Mouse (Mus musculus): ENCODE measurements at regions not wholly inside any gene's neighbourhood (a gene's known extent, or its start where the extent isn't known, plus 50 kb on each side); places are given as distances from the start of the nearest gene placed in this dataset.

DNA sequence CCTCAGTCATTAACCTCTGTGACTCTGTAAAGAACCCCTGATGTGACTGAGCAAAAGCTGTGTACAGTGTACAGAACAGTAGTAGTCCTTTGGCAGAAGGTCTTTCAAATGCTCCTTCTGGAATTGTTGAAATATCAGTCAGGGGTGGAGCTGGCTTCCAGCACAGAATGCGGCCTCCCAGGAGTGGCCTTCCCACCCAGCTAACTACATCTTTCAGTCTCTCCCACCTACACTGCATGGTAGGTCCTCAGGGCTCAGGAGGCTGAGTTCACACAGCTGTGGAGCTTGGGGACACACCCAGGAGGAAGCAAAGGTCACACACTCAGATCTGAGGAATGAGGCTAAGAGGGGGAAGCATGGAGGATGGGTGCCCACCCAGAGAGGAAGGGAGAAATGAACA lies 495.3 kb downstream of the Ccdc171 start:
- no peak overlapping the region for H3K4me3 ChIP-seq (ENCODE audit: low read depth, low read length)
- no peak overlapping the region for H3K4me2 ChIP-seq (replicated peaks; ENCODE audit: low read depth)
- H3K27ac ChIP-seq (ENCODE audit: low read depth, low read length) = no peak overlapping the region
- TF ChIP-seq CTCF (IDR thresholded peaks at IDR 0.05; ENCODE audit: low read depth) = no peak
- ATAC-seq = no peak
- H3K27me3 ChIP-seq (replicated peaks; ENCODE audit: control insufficient read depth, insufficient read depth, low read length) = no peaks in the 10 kb centered on the region
- no peaks in the 10 kb centered on the region for H3K36me3 ChIP-seq (ENCODE audit: control insufficient read depth, insufficient read depth)
- no peaks in the 10 kb centered on the region for H3K9me3 ChIP-seq (ENCODE audit: control insufficient read depth)
- 38% methylated on average over 1 of the region's 1 CpGs for WGBS
- H3K9ac ChIP-seq (ENCODE audit: low read depth, low read length) = no peak overlapping the region
- no peaks in the 10 kb centered on the region for H3K4me1 ChIP-seq (replicated peaks; ENCODE audit: control insufficient read depth, insufficient read depth, low read length)

DNA sequence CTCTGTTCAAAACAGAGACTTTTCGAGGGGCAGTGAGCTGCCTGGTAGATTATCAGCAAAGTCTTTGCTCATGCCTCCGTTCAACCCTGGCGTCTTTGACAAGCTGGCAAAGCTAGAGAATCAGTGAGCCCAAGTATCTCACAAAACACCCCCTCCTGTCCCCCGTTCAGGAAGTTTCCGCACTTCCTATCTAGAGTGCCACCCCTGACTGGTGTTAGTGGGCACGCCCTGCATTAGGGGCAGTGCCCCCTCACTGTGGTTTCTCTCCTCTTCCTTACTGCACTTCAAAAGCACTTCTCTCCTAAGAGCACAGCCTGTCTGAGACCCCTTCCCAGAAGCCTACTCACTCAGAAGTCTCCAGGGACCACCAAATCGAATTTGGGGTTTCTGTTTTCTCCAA lies 497.0 kb downstream of the Ccdc171 start:
- Histone ChIP-seq H3K9ac (ENCODE audit: low read depth, low read length) (no peak overlapping the region), H3K4me2 (replicated peaks; ENCODE audit: low read depth) (no peak overlapping the region), H3K27ac (ENCODE audit: low read depth, low read length) (no peak overlapping the region), H3K36me3 (ENCODE audit: control insufficient read depth, insufficient read depth) (no peaks in the 10 kb centered on the region), H3K4me3 (ENCODE audit: low read depth, low read length) (no peak overlapping the region), H3K27me3 (replicated peaks; ENCODE audit: control insufficient read depth, insufficient read depth, low read length) (no peaks in the 10 kb centered on the region), H3K4me1 (replicated peaks; ENCODE audit: control insufficient read depth, insufficient read depth, low read length) (no peaks in the 10 kb centered on the region), H3K9me3 (ENCODE audit: control insufficient read depth) (no peaks in the 10 kb centered on the region)
- no peak for ATAC-seq
- 91% methylated on average over 7 of the region's 7 CpGs for WGBS
- no peak for TF ChIP-seq CTCF (IDR thresholded peaks at IDR 0.05; ENCODE audit: low read depth)

DNA sequence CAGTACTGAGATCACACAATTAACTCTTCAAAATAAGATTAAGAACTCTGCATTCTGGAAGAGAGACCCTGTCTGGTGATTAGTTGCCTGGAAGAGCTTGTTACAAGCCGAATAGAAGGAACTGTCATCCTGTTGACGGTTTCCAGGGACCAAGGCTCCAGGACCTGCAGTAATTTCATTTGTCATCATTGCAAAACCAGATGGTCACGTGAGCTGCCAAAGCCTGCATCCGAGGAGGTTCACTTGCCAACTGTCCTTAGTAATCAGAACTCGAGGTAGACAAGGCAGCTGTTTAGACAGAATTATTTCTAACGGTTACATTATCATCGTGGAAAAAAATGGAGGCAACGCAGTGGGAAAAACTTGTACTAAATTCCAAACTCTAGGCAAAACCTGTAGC lies 500.8 kb downstream of the Ccdc171 start:
- no peaks in the 10 kb centered on the region for H3K9me3 ChIP-seq (ENCODE audit: control insufficient read depth)
- H3K27ac ChIP-seq (ENCODE audit: low read depth, low read length) = no peak overlapping the region
- ATAC-seq = no peak
- H3K27me3 ChIP-seq (replicated peaks; ENCODE audit: control insufficient read depth, insufficient read depth, low read length) = no peaks in the 10 kb centered on the region
- H3K4me1 ChIP-seq (replicated peaks; ENCODE audit: control insufficient read depth, insufficient read depth, low read length) = no peaks in the 10 kb centered on the region
- H3K4me3 ChIP-seq (ENCODE audit: low read depth, low read length) = no peak overlapping the region
- no peaks in the 10 kb centered on the region for H3K36me3 ChIP-seq (ENCODE audit: control insufficient read depth, insufficient read depth)
- WGBS = 52% methylated on average over 8 of the region's 8 CpGs
- no peak overlapping the region for H3K9ac ChIP-seq (ENCODE audit: low read depth, low read length)
- TF ChIP-seq CTCF (IDR thresholded peaks at IDR 0.05; ENCODE audit: low read depth) = no peak
- H3K4me2 ChIP-seq (replicated peaks; ENCODE audit: low read depth) = no peak overlapping the region

DNA sequence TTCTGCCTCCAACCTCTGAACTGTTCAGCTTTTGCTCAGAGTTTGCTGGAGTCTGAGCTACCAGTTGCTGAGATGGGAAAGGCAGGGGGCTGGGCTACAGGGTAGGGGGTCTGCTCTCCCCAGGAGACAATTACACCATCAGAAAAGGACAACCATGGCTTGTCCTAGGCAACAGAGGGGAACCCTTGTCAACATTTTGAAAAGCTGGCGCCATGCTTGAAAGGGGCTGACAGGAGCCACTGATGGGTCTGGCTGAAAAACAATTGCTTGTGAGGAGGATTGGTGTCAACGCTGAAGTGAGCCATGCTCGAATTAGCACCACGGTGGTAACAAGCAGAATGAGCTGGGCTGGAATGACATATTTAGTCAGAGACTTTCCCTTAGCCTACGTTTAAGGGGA lies 502.8 kb downstream of the Ccdc171 start:
- 57% methylated on average over 5 of the region's 5 CpGs for WGBS
- no peak for ATAC-seq
- H3K4me2 ChIP-seq (replicated peaks; ENCODE audit: low read depth) = no peak overlapping the region

DNA sequence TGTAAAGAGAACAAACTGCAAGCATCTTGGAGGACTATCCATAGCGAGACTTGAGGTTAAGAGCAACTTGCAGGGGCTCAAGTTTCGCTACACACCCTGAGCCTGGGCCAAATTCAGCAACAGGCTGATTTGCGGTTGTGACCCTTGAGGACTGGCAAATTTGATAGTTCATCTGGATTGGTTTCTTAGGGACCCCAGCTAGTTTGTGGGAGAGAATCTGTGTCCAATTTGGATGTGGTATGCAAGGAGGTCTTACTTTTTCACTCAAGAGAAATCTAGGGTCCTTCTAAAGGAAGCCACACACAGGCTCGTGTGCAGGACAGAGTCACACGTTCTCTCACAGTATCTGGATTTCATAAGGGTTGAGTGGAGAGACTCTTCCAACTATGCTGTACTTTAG lies 505.6 kb downstream of the Ccdc171 start:
- H3K36me3 ChIP-seq (ENCODE audit: control insufficient read depth, insufficient read depth) = no peaks in the 10 kb centered on the region
- no peaks in the 10 kb centered on the region for H3K9me3 ChIP-seq (ENCODE audit: control insufficient read depth)
- WGBS = 83% methylated on average over 5 of the region's 5 CpGs
- no peak for TF ChIP-seq CTCF (IDR thresholded peaks at IDR 0.05; ENCODE audit: low read depth)
- H3K4me3 ChIP-seq (ENCODE audit: low read depth, low read length) = no peak overlapping the region
- no peak overlapping the region for H3K4me2 ChIP-seq (replicated peaks; ENCODE audit: low read depth)
- H3K27me3 ChIP-seq (replicated peaks; ENCODE audit: control insufficient read depth, insufficient read depth, low read length) = no peaks in the 10 kb centered on the region
- H3K4me1 ChIP-seq (replicated peaks; ENCODE audit: control insufficient read depth, insufficient read depth, low read length) = no peaks in the 10 kb centered on the region
- no peak for ATAC-seq
- H3K9ac ChIP-seq (ENCODE audit: low read depth, low read length) = no peak overlapping the region
- H3K27ac ChIP-seq (ENCODE audit: low read depth, low read length) = no peak overlapping the region

More for the DNA sequence above, 502.8 kb downstream of the Ccdc171 start:
- Histone ChIP-seq H3K9me3 (ENCODE audit: control insufficient read depth) (no peaks in the 10 kb centered on the region), H3K36me3 (ENCODE audit: control insufficient read depth, insufficient read depth) (no peaks in the 10 kb centered on the region), H3K9ac (ENCODE audit: low read depth, low read length) (no peak overlapping the region), H3K27ac (ENCODE audit: low read depth, low read length) (no peak overlapping the region), H3K27me3 (replicated peaks; ENCODE audit: control insufficient read depth, insufficient read depth, low read length) (no peaks in the 10 kb centered on the region), H3K4me3 (ENCODE audit: low read depth, low read length) (no peak overlapping the region), H3K4me1 (replicated peaks; ENCODE audit: control insufficient read depth, insufficient read depth, low read length) (no peaks in the 10 kb centered on the region)
- no peak for TF ChIP-seq CTCF (IDR thresholded peaks at IDR 0.05; ENCODE audit: low read depth)

DNA sequence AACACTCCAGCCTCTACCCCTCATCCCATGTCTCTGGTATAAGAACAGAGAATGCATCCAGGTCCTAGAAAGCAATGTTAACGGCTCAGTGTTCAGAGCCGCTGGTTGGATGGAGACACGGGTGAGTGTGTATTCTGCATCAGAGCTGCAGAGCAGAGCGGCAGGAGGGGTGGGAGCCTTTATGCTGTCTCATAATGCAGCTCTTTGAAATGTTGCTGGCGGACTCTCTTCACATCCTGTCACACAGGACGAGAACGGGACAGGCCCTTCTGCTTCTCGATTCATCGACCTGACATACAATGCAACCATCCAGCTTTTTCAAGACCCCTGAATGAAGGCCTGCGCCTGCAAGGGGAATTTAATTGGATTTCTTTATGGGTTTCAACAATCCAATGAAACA lies 507.2 kb downstream of the Ccdc171 start:
- no peak for ATAC-seq
- Histone ChIP-seq H3K27me3 (replicated peaks; ENCODE audit: control insufficient read depth, insufficient read depth, low read length) (no peaks in the 10 kb centered on the region), H3K4me1 (replicated peaks; ENCODE audit: control insufficient read depth, insufficient read depth, low read length) (no peaks in the 10 kb centered on the region), H3K4me3 (ENCODE audit: low read depth, low read length) (no peak overlapping the region), H3K27ac (ENCODE audit: low read depth, low read length) (no peak overlapping the region), H3K9ac (ENCODE audit: low read depth, low read length) (no peak overlapping the region), H3K36me3 (ENCODE audit: control insufficient read depth, insufficient read depth) (no peaks in the 10 kb centered on the region), H3K4me2 (replicated peaks; ENCODE audit: low read depth) (no peak overlapping the region), H3K9me3 (ENCODE audit: control insufficient read depth) (no peaks in the 10 kb centered on the region)
- no peak for TF ChIP-seq CTCF (IDR thresholded peaks at IDR 0.05; ENCODE audit: low read depth)
- 72% methylated on average over 10 of the region's 10 CpGs for WGBS

DNA sequence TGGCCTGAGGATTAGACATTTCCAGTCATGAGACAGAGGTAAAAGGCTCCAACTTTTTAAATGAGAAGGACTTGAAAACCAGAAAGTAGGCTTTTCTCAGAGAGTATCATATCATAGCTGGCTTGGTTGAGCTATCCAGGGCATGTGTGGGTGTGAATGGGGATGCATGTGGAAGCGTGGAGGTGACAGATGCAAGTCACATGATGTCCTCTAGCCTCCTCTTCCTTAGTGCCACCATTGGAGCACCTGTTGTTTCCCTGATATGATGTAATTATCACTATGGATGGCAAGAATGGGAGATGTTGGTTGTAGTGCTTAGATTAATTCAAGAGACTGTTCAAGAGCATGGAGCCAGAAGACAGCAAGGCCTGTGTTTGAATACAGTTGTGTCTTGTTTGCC lies 510.0 kb downstream of the Ccdc171 start:
- no peak overlapping the region for H3K9ac ChIP-seq (ENCODE audit: low read depth, low read length)
- 93% methylated on average over 1 of the region's 1 CpGs for WGBS
- H3K27me3 ChIP-seq (replicated peaks; ENCODE audit: control insufficient read depth, insufficient read depth, low read length) = no peaks in the 10 kb centered on the region
- H3K4me3 ChIP-seq (ENCODE audit: low read depth, low read length) = no peak overlapping the region
- ATAC-seq = no peak
- TF ChIP-seq CTCF (IDR thresholded peaks at IDR 0.05; ENCODE audit: low read depth) = no peak
- H3K4me2 ChIP-seq (replicated peaks; ENCODE audit: low read depth) = no peak overlapping the region
- no peaks in the 10 kb centered on the region for H3K9me3 ChIP-seq (ENCODE audit: control insufficient read depth)
- no peak overlapping the region for H3K27ac ChIP-seq (ENCODE audit: low read depth, low read length)
- no peaks in the 10 kb centered on the region for H3K4me1 ChIP-seq (replicated peaks; ENCODE audit: control insufficient read depth, insufficient read depth, low read length)
- no peaks in the 10 kb centered on the region for H3K36me3 ChIP-seq (ENCODE audit: control insufficient read depth, insufficient read depth)

Measured in intestine, postnatal 0 days (tissue).